Mouse (Mus musculus): Measurements from ENCODE around the gene Map4k2.
A peak's percentile ranks its signal among the peaks of the same experiment; 100 is the strongest.

The Map4k2 gene

GRCm38 (mm10) chr19:6377327-6378040, 36.5 kb downstream of the Map4k2 start:
- DNase-seq (ENCODE audit: low spot score in 2 of 2) = no peak

GRCm38 (mm10) chr19:6380411-6381166, 39.7 kb downstream of the Map4k2 start:
- DNase-seq (ENCODE audit: low spot score in 2 of 2) = no peak

- no peak for DNase-seq (ENCODE audit: low spot score in 2 of 2)
These were observed 40.3 kb downstream of the Map4k2 start for GRCm38 (mm10) chr19:6381238-6381637.

- DNase-seq (ENCODE audit: low spot score in 2 of 2) = no peak
These were observed 41.5 kb downstream of the Map4k2 start for GRCm38 (mm10) chr19:6382323-6382924.

GRCm38 (mm10) chr19:6383470-6383869, 42.5 kb downstream of the Map4k2 start:
- DNase-seq (ENCODE audit: low spot score in 2 of 2) = peak in 1 of 2 experiments; percentile 23

GRCm38 (mm10) chr19:6384128-6384527, 43.2 kb downstream of the Map4k2 start, which contains the start of gene Pygm:
Pygm (plus strand) TSS chr19:6384399.
- DNase-seq (ENCODE audit: low spot score in 2 of 2) = peak in 1 of 2 experiments; percentile 48

- peak in 1 of 2 experiments; percentile 12 for DNase-seq (ENCODE audit: low spot score in 2 of 2)
These were observed 44.0 kb downstream of the Map4k2 start for GRCm38 (mm10) chr19:6384954-6385353.

GRCm38 (mm10) chr19:6385419-6385818, 44.5 kb downstream of the Map4k2 start:
- DNase-seq (ENCODE audit: low spot score in 2 of 2) = no peak

- no peak for DNase-seq (ENCODE audit: low spot score in 2 of 2)
These were observed 44.9 kb downstream of the Map4k2 start for GRCm38 (mm10) chr19:6385821-6386220.

- DNase-seq (ENCODE audit: low spot score in 2 of 2) = no peak
These were observed 45.3 kb downstream of the Map4k2 start for GRCm38 (mm10) chr19:6386234-6386633.

- peak in 1 of 2 experiments; percentile 21 for DNase-seq (ENCODE audit: low spot score in 2 of 2)
These were observed 47.1 kb downstream of the Map4k2 start for GRCm38 (mm10) chr19:6388006-6388405.

GRCm38 (mm10) chr19:6389803-6390202, 48.9 kb downstream of the Map4k2 start:
- peak in 1 of 2 experiments; percentile 63 for DNase-seq (ENCODE audit: low spot score in 2 of 2)

- DNase-seq (ENCODE audit: low spot score in 2 of 2) = no peak
These were observed 49.3 kb downstream of the Map4k2 start for GRCm38 (mm10) chr19:6390251-6390650.

GRCm38 (mm10) chr19:6392743-6393393, 51.9 kb downstream of the Map4k2 start:
- DNase-seq (ENCODE audit: low spot score in 2 of 2) = peak in 1 of 2 experiments; percentile 59

- no peak for DNase-seq (ENCODE audit: low spot score in 2 of 2)
These were observed 52.7 kb downstream of the Map4k2 start for GRCm38 (mm10) chr19:6393637-6394036.

GRCm38 (mm10) chr19:6396237-6396636, 55.3 kb downstream of the Map4k2 start:
- no peak for DNase-seq (ENCODE audit: low spot score in 2 of 2)

GRCm38 (mm10) chr19:6397582-6398249, 56.8 kb downstream of the Map4k2 start:
- peak in 1 of 2 experiments; percentile 37 for DNase-seq (ENCODE audit: low spot score in 2 of 2)

GRCm38 (mm10) chr19:6398447-6399284, 57.7 kb downstream of the Map4k2 start:
- peak; percentile 69 to 84 for DNase-seq (ENCODE audit: low spot score in 2 of 2)

GRCm38 (mm10) chr19:6399285-6400095, 58.6 kb downstream of the Map4k2 start, which contains the start of gene Rasgrp2:
Rasgrp2 (plus strand) TSS chr19:6399340.
- peak; percentile 67 to 87 for DNase-seq (ENCODE audit: low spot score in 2 of 2)

Measured in spleen, postnatal 10 days (tissue).